Mouse (Mus musculus) mature B cell (primary cell): ENCODE measurements around the gene Sspn.

Experiments used
- in situ Hi-C: fragments of 300-500 bp; cut with MboI; formaldehyde crosslinking; loops from 2 replicates; pipeline ENCODE4 v1.14.3; 2019

Gene Sspn

GRCm38 (mm10) chr6:145973356-145973755, 41.9 kb downstream of the Sspn start:
- in situ Hi-C loops, result no loop called here

GRCm38 (mm10) chr6:145974766-145975165, 43.3 kb downstream of the Sspn start:
- in situ Hi-C loops, result no loop called here

GRCm38 (mm10) chr6:145977344-145977743, 45.9 kb downstream of the Sspn start:
- in situ Hi-C loops, result no loop called here

- in situ Hi-C loops, result no loop called here
These were observed 46.5 kb downstream of the Sspn start for GRCm38 (mm10) chr6:145977771-145978450.

- in situ Hi-C loops, result no loop called here
These were observed 49.6 kb downstream of the Sspn start for GRCm38 (mm10) chr6:145981074-145981473.

GRCm38 (mm10) chr6:145982335-145982734, 50.9 kb downstream of the Sspn start:
- in situ Hi-C loops, result no loop called here

GRCm38 (mm10) chr6:145990578-145990977, 59.1 kb downstream of the Sspn start:
- in situ Hi-C loops, result no loop called here

GRCm38 (mm10) chr6:145992526-145992925, 61.1 kb downstream of the Sspn start:
- in situ Hi-C loops, result no loop called here

- in situ Hi-C loops, result no loop called here
These were observed 61.5 kb downstream of the Sspn start for GRCm38 (mm10) chr6:145992985-145993384.

- in situ Hi-C loops, result no loop called here
These were observed 67.0 kb downstream of the Sspn start for GRCm38 (mm10) chr6:145998314-145999007.

- in situ Hi-C loops, result no loop called here
These were observed 69.3 kb downstream of the Sspn start for GRCm38 (mm10) chr6:146000767-146001166.

- in situ Hi-C loops, result no loop called here
These were observed 70.2 kb downstream of the Sspn start for GRCm38 (mm10) chr6:146001396-146002191.

- in situ Hi-C loops, result no loop called here
These were observed 72.7 kb downstream of the Sspn start for GRCm38 (mm10) chr6:146004174-146004601.

- in situ Hi-C loops, result no loop called here
These were observed 73.9 kb downstream of the Sspn start for GRCm38 (mm10) chr6:146005129-146005886.

- in situ Hi-C loops, result no loop called here
These were observed 74.6 kb downstream of the Sspn start for GRCm38 (mm10) chr6:146005935-146006564.

GRCm38 (mm10) chr6:146006753-146007152, 75.3 kb downstream of the Sspn start:
- in situ Hi-C loops, result no loop called here

- in situ Hi-C loops, result no loop called here
These were observed 77.1 kb downstream of the Sspn start for GRCm38 (mm10) chr6:146008450-146008981.

- in situ Hi-C loops, result no loop called here
These were observed 77.9 kb downstream of the Sspn start for GRCm38 (mm10) chr6:146009163-146009915.

GRCm38 (mm10) chr6:146010093-146010764, 78.8 kb downstream of the Sspn start:
- in situ Hi-C loops, result no loop called here

- in situ Hi-C loops, result no loop called here
These were observed 82.9 kb downstream of the Sspn start for GRCm38 (mm10) chr6:146014312-146014711.
